Mouse (Mus musculus): ENCODE results near the gene Fyn. TPM values are rescaled to one million over a fixed set of nuclear protein-coding genes. Genes with fewer than 3 reads are reported as not detected.

The Fyn gene
- polyA plus RNA-seq, 1 experiment = 56.4 TPM

GRCm38 (mm10) chr10:39471714-39472531 is 103.3 kb downstream of the Fyn start:
- Histone ChIP-seq H3K4me3 (ENCODE audit: insufficient read depth, low read length) (no peak overlapping the region), H3K27ac (ENCODE audit: insufficient read depth, low read length) (no peak overlapping the region), H3K4me1 (ENCODE audit: control insufficient read depth, insufficient read depth, low read length) (0 out of 2 replicates have a peak, but pooled peaks cover 5% of the 10 kb centered on the region)
- no peak for TF ChIP-seq POLR2A (IDR thresholded peaks at IDR 0.05; ENCODE audit: low read depth, low read length)
- TF ChIP-seq CTCF (IDR thresholded peaks at IDR 0.05; ENCODE audit: borderline replicate concordance, insufficient read depth, low read length) = no peak

GRCm38 (mm10) chr10:39472923-39473322 is 104.3 kb downstream of the Fyn start:
- TF ChIP-seq POLR2A (IDR thresholded peaks at IDR 0.05; ENCODE audit: low read depth, low read length) = no peak
- no peak for TF ChIP-seq CTCF (IDR thresholded peaks at IDR 0.05; ENCODE audit: borderline replicate concordance, insufficient read depth, low read length)
- H3K27ac ChIP-seq (ENCODE audit: insufficient read depth, low read length) = no peak overlapping the region
- 0 out of 2 replicates have a peak, but pooled peaks cover 5% of the 10 kb centered on the region for H3K4me1 ChIP-seq (ENCODE audit: control insufficient read depth, insufficient read depth, low read length)
- no peak overlapping the region for H3K4me3 ChIP-seq (ENCODE audit: insufficient read depth, low read length)

GRCm38 (mm10) chr10:39479361-39479760 is 110.7 kb downstream of the Fyn start:
- Histone ChIP-seq H3K4me3 (ENCODE audit: insufficient read depth, low read length) (no peak overlapping the region), H3K27ac (ENCODE audit: insufficient read depth, low read length) (no peak overlapping the region), H3K4me1 (ENCODE audit: control insufficient read depth, insufficient read depth, low read length) (no peaks in the 10 kb centered on the region)
- TF ChIP-seq CTCF (IDR thresholded peaks at IDR 0.05; ENCODE audit: borderline replicate concordance, insufficient read depth, low read length) = no peak

- Histone ChIP-seq H3K4me3 (ENCODE audit: insufficient read depth, low read length) (no peak overlapping the region), H3K27ac (ENCODE audit: insufficient read depth, low read length) (no peak overlapping the region), H3K4me1 (ENCODE audit: control insufficient read depth, insufficient read depth, low read length) (peaks cover 7% of the 10 kb centered on the region; the same call in 1 of the 2 replicates)
- TF ChIP-seq POLR2A (IDR thresholded peaks at IDR 0.05; ENCODE audit: low read depth, low read length) = no peak
Observed at GRCm38 (mm10) chr10:39484382-39484826, 115.7 kb downstream of the Fyn start.

- Histone ChIP-seq H3K27ac (ENCODE audit: insufficient read depth, low read length) (no peak overlapping the region), H3K4me3 (ENCODE audit: insufficient read depth, low read length) (no peak overlapping the region), H3K4me1 (ENCODE audit: control insufficient read depth, insufficient read depth, low read length) (peaks cover 9% of the 10 kb centered on the region)
- no peak for TF ChIP-seq POLR2A (IDR thresholded peaks at IDR 0.05; ENCODE audit: low read depth, low read length)
- no peak for TF ChIP-seq CTCF (IDR thresholded peaks at IDR 0.05; ENCODE audit: borderline replicate concordance, insufficient read depth, low read length)
Observed at GRCm38 (mm10) chr10:39484892-39485291, 116.2 kb downstream of the Fyn start.

- Histone ChIP-seq H3K4me1 (ENCODE audit: control insufficient read depth, insufficient read depth, low read length) (peaks cover 18% of the 10 kb centered on the region), H3K27ac (ENCODE audit: insufficient read depth, low read length) (no peak overlapping the region; the same call in 1 of the 2 replicates), H3K4me3 (ENCODE audit: insufficient read depth, low read length) (no peak overlapping the region)
- TF ChIP-seq POLR2A (IDR thresholded peaks at IDR 0.05; ENCODE audit: low read depth, low read length) (no peak), CTCF (IDR thresholded peaks at IDR 0.05; ENCODE audit: borderline replicate concordance, insufficient read depth, low read length) (no peak)
Observed at GRCm38 (mm10) chr10:39485939-39486338, 117.3 kb downstream of the Fyn start.

- H3K27ac ChIP-seq (ENCODE audit: insufficient read depth, low read length) = no peak overlapping the region
- H3K4me3 ChIP-seq (ENCODE audit: insufficient read depth, low read length) = no peak overlapping the region
- TF ChIP-seq POLR2A (IDR thresholded peaks at IDR 0.05; ENCODE audit: low read depth, low read length) (no peak), CTCF (IDR thresholded peaks at IDR 0.05; ENCODE audit: borderline replicate concordance, insufficient read depth, low read length) (no peak)
- peaks cover 18% of the 10 kb centered on the region for H3K4me1 ChIP-seq (ENCODE audit: control insufficient read depth, insufficient read depth, low read length)
Observed at GRCm38 (mm10) chr10:39486501-39487450, 118.1 kb downstream of the Fyn start.

- peaks cover 18% of the 10 kb centered on the region for H3K4me1 ChIP-seq (ENCODE audit: control insufficient read depth, insufficient read depth, low read length)
- H3K27ac ChIP-seq (ENCODE audit: insufficient read depth, low read length) = no peak overlapping the region
- no peak overlapping the region for H3K4me3 ChIP-seq (ENCODE audit: insufficient read depth, low read length)
- TF ChIP-seq POLR2A (IDR thresholded peaks at IDR 0.05; ENCODE audit: low read depth, low read length) = no peak
- TF ChIP-seq CTCF (IDR thresholded peaks at IDR 0.05; ENCODE audit: borderline replicate concordance, insufficient read depth, low read length) = no peak
Observed at GRCm38 (mm10) chr10:39487740-39488415, 119.2 kb downstream of the Fyn start.

- Histone ChIP-seq H3K4me3 (ENCODE audit: insufficient read depth, low read length) (no peak overlapping the region), H3K4me1 (ENCODE audit: control insufficient read depth, insufficient read depth, low read length) (peaks cover 18% of the 10 kb centered on the region), H3K27ac (ENCODE audit: insufficient read depth, low read length) (no peak overlapping the region)
- TF ChIP-seq CTCF (IDR thresholded peaks at IDR 0.05; ENCODE audit: borderline replicate concordance, insufficient read depth, low read length) = no peak
- no peak for TF ChIP-seq POLR2A (IDR thresholded peaks at IDR 0.05; ENCODE audit: low read depth, low read length)
Observed at GRCm38 (mm10) chr10:39488542-39488941, 119.9 kb downstream of the Fyn start.

Measured in embryonic fibroblast, embryonic 13.5 days (primary cell).